Mouse (Mus musculus) MEL (cell line): ENCODE data around the gene Tmem41a.

Experiments used
- CTCF ChIP-seq, 3 experiments: IDR thresholded peaks in 2 of 3; conservative IDR thresholded peaks in 1 of 3; 2 replicates each; pipeline ENCODE4 v1.5.1; 2011 to 2012; ENCODE audit warnings: low read length in 3 of 3, low read depth in 2 of 3, mild to moderate bottlenecking in 2 of 3, improper control_type of control experiment in 1 of 3, inconsistent platforms in 1 of 3, mixed read lengths in 1 of 3, moderate library complexity in 1 of 3; ENCODE audit not compliant: control insufficient read depth in 1 of 3, insufficient read depth in 1 of 3, poor library complexity in 1 of 3, severe bottlenecking in 1 of 3
- E2F4 ChIP-seq: IDR thresholded peaks from 2 replicates; pipeline ENCODE4 v1.6.1; 2011; ENCODE audit warnings: low read depth, low read length, improper control_type of control experiment, borderline replicate concordance
- MAFK ChIP-seq: IDR thresholded peaks from 2 replicates; pipeline ENCODE4 v1.6.1; 2011; ENCODE audit warnings: low read depth, mild to moderate bottlenecking, low read length, improper control_type of control experiment, borderline replicate concordance
- MEF2A ChIP-seq: IDR thresholded peaks from 2 replicates; pipeline ENCODE4 v1.6.1; 2014; ENCODE audit warnings: low read depth, mild to moderate bottlenecking, inconsistent platforms, low read length, improper control_type of control experiment; ENCODE audit not compliant: poor library complexity, insufficient replicate concordance, severe bottlenecking; ENCODE audit errors: extremely low read depth
- POLR2A ChIP-seq, 2 experiments: IDR thresholded peaks; 2 replicates each; pipeline ENCODE4 v1.6.1; 2011 to 2012; ENCODE audit warnings: low read length in 2 of 2, mild to moderate bottlenecking in 2 of 2, control low read depth in 1 of 2, improper control_type of control experiment in 1 of 2, low read depth in 1 of 2, moderate library complexity in 1 of 2; ENCODE audit not compliant: control insufficient read depth in 1 of 2, insufficient read depth in 1 of 2, poor library complexity in 1 of 2
- TAL1 ChIP-seq: IDR thresholded peaks from 2 replicates; pipeline ENCODE4 v1.6.1; 2012; ENCODE audit warnings: mild to moderate bottlenecking, inconsistent platforms, low read length, moderate library complexity, mixed read lengths
- TBP ChIP-seq: IDR thresholded peaks from 2 replicates; pipeline ENCODE4 v1.8.0; 2011; ENCODE audit warnings: low read depth, low read length, improper control_type of control experiment
- ZC3H11A ChIP-seq: IDR thresholded peaks from 2 replicates; pipeline ENCODE4 v1.6.1; 2012; ENCODE audit warnings: low read depth, mild to moderate bottlenecking, inconsistent platforms, low read length, improper control_type of control experiment

- TF ChIP-seq CTCF (IDR thresholded peaks at IDR 0.05 in 2 of 3, conservative IDR thresholded peaks at IDR 0.05 in 1 of 3; ENCODE audit: control insufficient read depth in 1 of 3, insufficient read depth in 1 of 3, low read depth in 2 of 3, low read length in 3 of 3, poor library complexity in 1 of 3, severe bottlenecking in 1 of 3) (no peak), ZC3H11A (no peak), TAL1 (no peak), POLR2A (IDR thresholded peaks at IDR 0.05; ENCODE audit: control insufficient read depth in 1 of 2, insufficient read depth in 1 of 2, low read depth in 1 of 2, low read length in 2 of 2, poor library complexity in 1 of 2) (no peak), MAFK (no peak), TBP (no peak), MEF2A (no peak), E2F4 (no peak)
Observed at GRCm38 (mm10) chr16:21969874-21970273, 22.5 kb upstream of the Tmem41a start.
